Mouse (Mus musculus) testis, adult 2 months (tissue): ENCODE measurements around the gene Chil1. TPM values are rescaled to one million over a fixed set of nuclear protein-coding genes. Genes with fewer than 3 reads are reported as not detected.

Source experiments
- H3K27ac ChIP-seq: fragments of 200-500 bp; 2 replicates; pipeline ENCODE4 v1.5.1; 2012; ENCODE audit warnings: low read depth, low read length; ENCODE audit not compliant: control insufficient read depth, insufficient read depth
- H3K27me3 ChIP-seq: fragments of 200-500 bp; 2 replicates; pipeline ENCODE4 v1.6.1; 2012; ENCODE audit warnings: mild to moderate bottlenecking, low read length, moderate library complexity; ENCODE audit not compliant: control insufficient read depth, insufficient read depth
- H3K36me3 ChIP-seq: fragments of 200-500 bp; 2 replicates; pipeline ENCODE4 v1.6.1; 2012; ENCODE audit warnings: mild to moderate bottlenecking, low read length; ENCODE audit not compliant: control insufficient read depth, insufficient read depth
- H3K4me1 ChIP-seq: fragments of 200-500 bp; 2 replicates; pipeline ENCODE4 v1.6.1; 2012; ENCODE audit warnings: low read length; ENCODE audit not compliant: control insufficient read depth, insufficient read depth
- H3K4me3 ChIP-seq: fragments of 200-500 bp; 2 replicates; pipeline ENCODE4 v1.5.1; 2012; ENCODE audit warnings: low read depth, mild to moderate bottlenecking, low read length, moderate library complexity, mixed read lengths; ENCODE audit not compliant: control insufficient read depth
- CTCF ChIP-seq: fragments of 200-500 bp; IDR thresholded peaks from 2 replicates; pipeline ENCODE4 v1.5.1; 2012; ENCODE audit warnings: low read depth, mild to moderate bottlenecking, inconsistent platforms, low read length, moderate library complexity; ENCODE audit not compliant: control insufficient read depth, insufficient read depth, insufficient replicate concordance
- POLR2A ChIP-seq: fragments of 200-500 bp; IDR thresholded peaks from 2 replicates; pipeline ENCODE4 v1.6.1; 2012; ENCODE audit warnings: low read depth, mild to moderate bottlenecking, inconsistent platforms, low read length, moderate library complexity; ENCODE audit not compliant: control insufficient read depth
- polyA plus RNA-seq: library from polyadenylated mRNA; depleted of rRNA; stranded (reverse); fragments of >200 nt; gene quantifications from 2 replicates; pipeline ENCODE4 v1.2.3, GENCODE M21; 2012

Chil1 gene
- polyA plus RNA-seq, 1 experiment: 0.05 TPM

- H3K27ac ChIP-seq: 0 out of 2 replicates have a peak overlapping the region, but pooled peaks have one; percentile 66
- TF ChIP-seq CTCF: no peak
- TF ChIP-seq POLR2A: no peak
Measured at GRCm38 (mm10) chr1:134216629-134216971, 34.6 kb downstream of the Chil1 start.

GRCm38 (mm10) chr1:134217028-134217481, 35.1 kb downstream of the Chil1 start:
- Histone ChIP-seq H3K4me3 (no peak overlapping the region), H3K36me3 (no peaks in the 10 kb centered on the region), H3K27me3 (no peaks in the 10 kb centered on the region), H3K27ac (peak overlapping the region; percentile 66), H3K4me1 (peaks cover 11% of the 10 kb centered on the region)
- TF ChIP-seq POLR2A: no peak
- no peak for TF ChIP-seq CTCF

More at GRCm38 (mm10) chr1:134216629-134216971, 34.6 kb downstream of the Chil1 start:
- Histone ChIP-seq H3K4me1 (peaks cover 13% of the 10 kb centered on the region), H3K36me3 (no peaks in the 10 kb centered on the region), H3K27me3 (no peaks in the 10 kb centered on the region), H3K4me3 (no peak overlapping the region)

- Histone ChIP-seq H3K4me1 (peaks cover 6% of the 10 kb centered on the region), H3K27me3 (no peaks in the 10 kb centered on the region), H3K36me3 (no peaks in the 10 kb centered on the region), H3K4me3 (no peak overlapping the region), H3K27ac (no peak overlapping the region)
- TF ChIP-seq POLR2A (no peak), CTCF (no peak)
Measured at GRCm38 (mm10) chr1:134217942-134218341, 36.0 kb downstream of the Chil1 start.

GRCm38 (mm10) chr1:134219608-134220007, 37.6 kb downstream of the Chil1 start:
- Histone ChIP-seq H3K27ac (no peak overlapping the region), H3K4me3 (no peak overlapping the region)

GRCm38 (mm10) chr1:134221172-134221571, 39.2 kb downstream of the Chil1 start:
- H3K4me3 ChIP-seq: no peak overlapping the region
- no peaks in the 10 kb centered on the region for H3K27me3 ChIP-seq
- no peaks in the 10 kb centered on the region for H3K36me3 ChIP-seq
- H3K4me1 ChIP-seq: peaks cover 4% of the 10 kb centered on the region
- TF ChIP-seq POLR2A (no peak), CTCF (no peak)
- H3K27ac ChIP-seq: no peak overlapping the region

More at GRCm38 (mm10) chr1:134219608-134220007, 37.6 kb downstream of the Chil1 start:
- no peaks in the 10 kb centered on the region for H3K27me3 ChIP-seq
- TF ChIP-seq CTCF: no peak
- no peak for TF ChIP-seq POLR2A
- no peaks in the 10 kb centered on the region for H3K36me3 ChIP-seq
- H3K4me1 ChIP-seq: peaks cover 6% of the 10 kb centered on the region

- no peaks in the 10 kb centered on the region for H3K36me3 ChIP-seq
- H3K4me1 ChIP-seq: peaks cover 2% of the 10 kb centered on the region; the same call in 1 of the 2 replicates
- no peaks in the 10 kb centered on the region for H3K27me3 ChIP-seq
- no peak for TF ChIP-seq CTCF
- TF ChIP-seq POLR2A: no peak
- H3K4me3 ChIP-seq: no peak overlapping the region
- peak overlapping the region; percentile 12 for H3K27ac ChIP-seq
Measured at GRCm38 (mm10) chr1:134222122-134223055, 40.4 kb downstream of the Chil1 start.

- peaks cover 2% of the 10 kb centered on the region; the same call in 1 of the 2 replicates for H3K4me1 ChIP-seq
- TF ChIP-seq CTCF (no peak), POLR2A (no peak)
- peak overlapping the region; percentile 75; the same call in 1 of the 2 replicates for H3K27ac ChIP-seq
- no peaks in the 10 kb centered on the region for H3K36me3 ChIP-seq
- H3K4me3 ChIP-seq: no peak overlapping the region
- no peaks in the 10 kb centered on the region for H3K27me3 ChIP-seq
Measured at GRCm38 (mm10) chr1:134224649-134225227, 42.8 kb downstream of the Chil1 start.
